Mouse (Mus musculus) MEL (cell line): ENCODE measurements around the gene Ubl3. TPM values are rescaled to one million over a fixed set of nuclear protein-coding genes. Genes with fewer than 3 reads are reported as not detected.

Source experiments
- DNase-seq: peaks from one replicate; pipeline ENCODE4 v3.0.0; 2011; ENCODE audit warnings: low read depth, low spot score
- H3K27ac ChIP-seq: 2 replicates; pipeline ENCODE4 v1.5.1; 2012; ENCODE audit warnings: low read depth, mild to moderate bottlenecking, control low read depth, low read length, moderate library complexity; ENCODE audit not compliant: control insufficient read depth
- H3K27me3 ChIP-seq, 2 experiments: fragments of 150-350 bp in 1 of 2; sonication (generic) in 1 of 2; 2 replicates each; pipeline ENCODE4 v1.6.1; 2012; ENCODE audit warnings: low read length in 2 of 2, mild to moderate bottlenecking in 2 of 2, improper control_type of control experiment in 1 of 2, moderate library complexity in 1 of 2; ENCODE audit not compliant: insufficient read depth in 2 of 2, control insufficient read depth in 1 of 2
- H3K36me3 ChIP-seq, 2 experiments: 2 replicates each; pipeline ENCODE4 v1.6.1; 2012 to 2014; ENCODE audit warnings: low read length in 2 of 2, improper control_type of control experiment in 1 of 2, inconsistent platforms in 1 of 2, mild to moderate bottlenecking in 1 of 2; ENCODE audit not compliant: insufficient read depth in 2 of 2, control insufficient read depth in 1 of 2
- H3K4me1 ChIP-seq, 2 experiments: fragments of 150-350 bp in 1 of 2; sonication (generic) in 1 of 2; 2 replicates each; pipeline ENCODE4 v1.6.1; 2012; ENCODE audit warnings: low read length in 2 of 2, improper control_type of control experiment in 1 of 2, mild to moderate bottlenecking in 1 of 2; ENCODE audit not compliant: insufficient read depth in 2 of 2, control insufficient read depth in 1 of 2
- H3K4me3 ChIP-seq, 2 experiments: fragments of 150-350 bp in 1 of 2; sonication (generic) in 1 of 2; 2 replicates each; pipeline ENCODE4 v1.5.1; 2012; ENCODE audit warnings: low read depth in 2 of 2, low read length in 2 of 2, mild to moderate bottlenecking in 2 of 2, moderate library complexity in 2 of 2, control low read depth in 1 of 2, improper control_type of control experiment in 1 of 2; ENCODE audit not compliant: control insufficient read depth in 1 of 2, insufficient read depth in 1 of 2
- H3K79me2 ChIP-seq: 2 replicates; pipeline ENCODE4 v1.6.1; 2012; ENCODE audit warnings: mild to moderate bottlenecking, low read length, moderate library complexity; ENCODE audit not compliant: control insufficient read depth, poor library complexity, insufficient read depth
- H3K9ac ChIP-seq: 2 replicates; pipeline ENCODE4 v1.6.1; 2012; ENCODE audit warnings: low read depth, mild to moderate bottlenecking, control low read depth, low read length, moderate library complexity; ENCODE audit not compliant: control insufficient read depth, poor library complexity, severe bottlenecking
- H3K9me3 ChIP-seq: fragments of 150-350 bp; sonication (generic); replicated peaks from 2 replicates; pipeline ENCODE4 v1.6.1; 2012; ENCODE audit warnings: mild to moderate bottlenecking, low read length, improper control_type of control experiment, moderate library complexity; ENCODE audit not compliant: insufficient read depth
- BHLHE40 ChIP-seq: IDR thresholded peaks from 2 replicates; pipeline ENCODE4 v1.6.1; 2012; ENCODE audit warnings: low read depth, mild to moderate bottlenecking, inconsistent platforms, low read length, improper control_type of control experiment, borderline replicate concordance
- CHD1 ChIP-seq: IDR thresholded peaks from 2 replicates; pipeline ENCODE4 v1.6.1; 2012; ENCODE audit warnings: low read depth, mild to moderate bottlenecking, inconsistent platforms, low read length, improper control_type of control experiment
- CTCF ChIP-seq, 3 experiments: IDR thresholded peaks in 2 of 3; conservative IDR thresholded peaks in 1 of 3; 2 replicates each; pipeline ENCODE4 v1.5.1; 2011 to 2012; ENCODE audit warnings: low read length in 3 of 3, low read depth in 2 of 3, mild to moderate bottlenecking in 2 of 3, improper control_type of control experiment in 1 of 3, inconsistent platforms in 1 of 3, mixed read lengths in 1 of 3, moderate library complexity in 1 of 3; ENCODE audit not compliant: control insufficient read depth in 1 of 3, insufficient read depth in 1 of 3, poor library complexity in 1 of 3, severe bottlenecking in 1 of 3
- E2F4 ChIP-seq: IDR thresholded peaks from 2 replicates; pipeline ENCODE4 v1.6.1; 2011; ENCODE audit warnings: low read depth, low read length, improper control_type of control experiment, borderline replicate concordance
- ELF1 ChIP-seq: IDR thresholded peaks from 2 replicates; pipeline ENCODE4 v1.6.1; 2014; ENCODE audit warnings: low read depth, mild to moderate bottlenecking, inconsistent platforms, low read length, improper control_type of control experiment, moderate library complexity
- EP300 ChIP-seq, 2 experiments: IDR thresholded peaks; 2 replicates each; pipeline ENCODE4 v1.6.1; 2011; ENCODE audit warnings: improper control_type of control experiment in 2 of 2, low read length in 2 of 2, low read depth in 1 of 2, mild to moderate bottlenecking in 1 of 2
- ETS1 ChIP-seq: IDR thresholded peaks from 2 replicates; pipeline ENCODE4 v1.6.1; 2012; ENCODE audit warnings: low read depth, mild to moderate bottlenecking, inconsistent platforms, low read length, improper control_type of control experiment, moderate library complexity
- GABPA ChIP-seq: IDR thresholded peaks from 2 replicates; pipeline ENCODE4 v1.6.1; 2012; ENCODE audit warnings: low read depth, mild to moderate bottlenecking, inconsistent platforms, low read length, improper control_type of control experiment, moderate library complexity
- GATA1 ChIP-seq: IDR thresholded peaks from 2 replicates; pipeline ENCODE4 v1.6.1; 2011; ENCODE audit warnings: low read depth, low read length, improper control_type of control experiment
- HCFC1 ChIP-seq: IDR thresholded peaks from 2 replicates; pipeline ENCODE4 v1.6.1; 2012; ENCODE audit warnings: low read depth, mild to moderate bottlenecking, inconsistent platforms, low read length, improper control_type of control experiment, moderate library complexity
- JUND ChIP-seq: IDR thresholded peaks from 2 replicates; pipeline ENCODE4 v1.6.1; 2011; ENCODE audit warnings: low read depth, mild to moderate bottlenecking, improper control_type of control experiment, low read length
- MAFK ChIP-seq: IDR thresholded peaks from 2 replicates; pipeline ENCODE4 v1.6.1; 2011; ENCODE audit warnings: low read depth, mild to moderate bottlenecking, low read length, improper control_type of control experiment, borderline replicate concordance
- MYB ChIP-seq: IDR thresholded peaks from 2 replicates; pipeline ENCODE4 v1.6.1; 2011; ENCODE audit warnings: mild to moderate bottlenecking, low read depth, low read length, improper control_type of control experiment
- MYC ChIP-seq: IDR thresholded peaks from 2 replicates; pipeline ENCODE4 v1.6.1; 2011; ENCODE audit warnings: low read depth, mild to moderate bottlenecking, low read length, improper control_type of control experiment, moderate library complexity
- NELFE ChIP-seq: IDR thresholded peaks from 2 replicates; pipeline ENCODE4 v1.6.1; 2011; ENCODE audit warnings: low read depth, low read length, improper control_type of control experiment
- POLR2A ChIP-seq, 2 experiments: IDR thresholded peaks; 2 replicates each; pipeline ENCODE4 v1.6.1; 2011 to 2012; ENCODE audit warnings: low read length in 2 of 2, mild to moderate bottlenecking in 2 of 2, control low read depth in 1 of 2, improper control_type of control experiment in 1 of 2, low read depth in 1 of 2, moderate library complexity in 1 of 2; ENCODE audit not compliant: control insufficient read depth in 1 of 2, insufficient read depth in 1 of 2, poor library complexity in 1 of 2
- POLR2AphosphoS2 ChIP-seq: IDR thresholded peaks from 2 replicates; pipeline ENCODE4 v1.6.1; 2011; ENCODE audit warnings: low read length, improper control_type of control experiment
- POLR2AphosphoS5 ChIP-seq: IDR thresholded peaks from 2 replicates; pipeline ENCODE4 v1.6.1; 2012; ENCODE audit warnings: low read depth, borderline replicate concordance, mild to moderate bottlenecking, inconsistent platforms, low read length, moderate library complexity, mixed read lengths
- SIN3A ChIP-seq: IDR thresholded peaks from 2 replicates; pipeline ENCODE4 v1.6.1; 2012; ENCODE audit warnings: low read length, improper control_type of control experiment, inconsistent platforms
- TAL1 ChIP-seq: IDR thresholded peaks from 2 replicates; pipeline ENCODE4 v1.6.1; 2012; ENCODE audit warnings: mild to moderate bottlenecking, inconsistent platforms, low read length, moderate library complexity, mixed read lengths
- TBP ChIP-seq: IDR thresholded peaks from 2 replicates; pipeline ENCODE4 v1.8.0; 2011; ENCODE audit warnings: low read depth, low read length, improper control_type of control experiment
- TCF12 ChIP-seq: IDR thresholded peaks from 2 replicates; pipeline ENCODE4 v1.6.1; 2014; ENCODE audit warnings: low read depth, mild to moderate bottlenecking, inconsistent platforms, low read length, improper control_type of control experiment, moderate library complexity
- UBTF ChIP-seq: IDR thresholded peaks from 2 replicates; pipeline ENCODE4 v1.6.1; 2012; ENCODE audit warnings: low read depth, mild to moderate bottlenecking, inconsistent platforms, low read length, improper control_type of control experiment, moderate library complexity, borderline replicate concordance; ENCODE audit not compliant: insufficient read depth
- USF1 ChIP-seq: IDR thresholded peaks from 2 replicates; pipeline ENCODE4 v1.6.1; 2014; ENCODE audit warnings: low read depth, mild to moderate bottlenecking, inconsistent platforms, low read length, improper control_type of control experiment, moderate library complexity
- USF2 ChIP-seq, 2 experiments: IDR thresholded peaks; 2 replicates each; pipeline ENCODE4 v1.6.1; 2011 to 2012; ENCODE audit warnings: improper control_type of control experiment in 2 of 2, low read length in 2 of 2, borderline replicate concordance in 1 of 2, inconsistent platforms in 1 of 2, low read depth in 1 of 2, mild to moderate bottlenecking in 1 of 2; ENCODE audit not compliant: insufficient read depth in 1 of 2
- ZC3H11A ChIP-seq: IDR thresholded peaks from 2 replicates; pipeline ENCODE4 v1.6.1; 2012; ENCODE audit warnings: low read depth, mild to moderate bottlenecking, inconsistent platforms, low read length, improper control_type of control experiment
- ZKSCAN1 ChIP-seq: IDR thresholded peaks from 2 replicates; pipeline ENCODE4 v1.6.1; 2012; ENCODE audit warnings: low read depth, mild to moderate bottlenecking, inconsistent platforms, low read length, improper control_type of control experiment, moderate library complexity
- ZNF384 ChIP-seq: IDR thresholded peaks from 2 replicates; pipeline ENCODE4 v1.6.1; 2012; ENCODE audit warnings: low read depth, mild to moderate bottlenecking, inconsistent platforms, low read length, improper control_type of control experiment
- polyA plus RNA-seq, 2 experiments: library from polyadenylated mRNA; stranded (reverse) in 1 of 2; unstranded in 1 of 2; fragments of >175 nt in 1 of 2; fragments of >200 nt in 1 of 2; gene quantifications; 2 replicates each; pipeline versions ENCODE4 v1.2.1 to v1.2.4; 2012; ENCODE audit warnings: low replicate concordance in 2 of 2, low read depth in 1 of 2; ENCODE audit not compliant: insufficient read length in 2 of 2, insufficient read depth in 1 of 2, missing spikeins in 1 of 2
- total RNA-seq: library from RNA; depleted of rRNA; stranded (reverse); fragments of 300-350 nt; gene quantifications from 2 replicates; pipeline ENCODE4 v1.2.3, GENCODE M21; 2012

Gene Ubl3
- total and polyA plus RNA-seq, 3 experiments, result 41.0 to 59.0 TPM; not detected in 1

DNA sequence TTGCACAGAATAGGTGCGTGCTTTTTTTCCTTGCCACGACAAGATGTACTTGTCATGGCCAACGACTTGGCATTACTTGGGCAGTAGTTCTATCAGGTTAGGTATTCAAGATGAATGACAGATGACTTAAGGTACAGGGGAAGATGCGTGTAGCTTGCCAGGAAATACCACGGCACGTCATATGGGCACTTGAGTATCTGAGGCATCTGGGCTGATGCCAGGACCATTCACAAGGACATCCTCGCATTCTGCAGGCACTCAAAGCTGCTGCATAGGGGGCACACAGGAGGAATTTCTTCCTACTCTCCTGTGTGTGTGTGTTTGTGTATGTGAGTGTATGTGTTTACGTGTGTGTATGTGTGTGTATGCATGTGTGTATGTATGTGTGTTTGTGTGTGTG lies 9.6 kb upstream of the Ubl3 start:
- Histone ChIP-seq H3K9ac (no peak overlapping the region), H3K9me3 (no peaks in the 10 kb centered on the region), H3K27ac (no peak overlapping the region), H3K36me3 (peaks cover 0 to 7% of the 10 kb centered on the region in 2 experiments; a peak in 2 of 4 replicates), H3K4me1 (peaks cover 0 to 6% of the 10 kb centered on the region in 2 experiments; a peak in 2 of 4 replicates), H3K27me3 (peaks cover 0 to 2% of the 10 kb centered on the region in 2 experiments; a peak in 3 of 4 replicates), H3K4me3 (no peak overlapping the region), H3K79me2 (no peaks in the 10 kb centered on the region)
- TF ChIP-seq BHLHE40 (no peak), SIN3A (no peak), MYC (no peak), E2F4 (no peak), ZKSCAN1 (no peak), ETS1 (no peak), MAFK (no peak), POLR2AphosphoS5 (no peak), CHD1 (no peak), HCFC1 (no peak), CTCF (IDR thresholded peaks at IDR 0.05 in 2 of 3, conservative IDR thresholded peaks at IDR 0.05 in 1 of 3; ENCODE audit: control insufficient read depth in 1 of 3, insufficient read depth in 1 of 3, low read depth in 2 of 3, low read length in 3 of 3, poor library complexity in 1 of 3, severe bottlenecking in 1 of 3) (no peak), ZC3H11A (no peak), GABPA (no peak), GATA1 (no peak), TCF12 (no peak)
- no peak for DNase-seq

DNA sequence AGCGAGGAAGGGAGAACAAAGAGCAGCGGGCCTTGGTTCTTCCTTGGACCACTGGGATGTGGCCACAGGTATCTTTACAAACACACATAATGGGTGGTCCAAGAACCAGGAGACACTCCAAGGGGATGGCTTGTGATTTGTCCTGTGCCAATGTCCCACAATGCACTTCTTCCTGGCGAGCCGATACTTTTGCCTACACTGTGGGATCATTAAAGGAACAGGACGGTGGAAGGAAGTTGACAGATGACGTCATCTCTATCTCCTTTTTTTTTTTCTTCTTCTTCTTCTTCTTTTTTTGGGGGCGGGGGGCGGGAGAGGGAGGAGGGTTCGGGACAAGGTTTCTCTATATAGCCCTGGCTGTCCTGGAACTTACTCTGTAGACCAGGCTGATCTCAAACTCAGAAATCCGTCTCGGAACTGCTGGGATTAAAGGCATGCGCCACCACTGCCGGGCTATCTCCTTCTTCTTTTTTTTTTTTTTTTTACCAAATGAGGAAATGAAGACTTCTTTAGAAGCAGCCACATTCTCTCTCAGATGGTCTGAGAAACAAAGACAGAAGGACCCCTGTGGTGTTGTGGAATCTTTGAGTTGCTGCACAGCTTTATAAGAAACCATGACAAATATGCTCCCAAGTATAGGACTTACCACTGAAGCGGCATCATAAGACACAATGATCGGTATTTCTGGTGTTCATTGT lies 6.8 kb upstream of the Ubl3 start:
- H3K9ac ChIP-seq, result peak overlapping the region; percentile 51
- H3K27me3 ChIP-seq, result no peaks in the 10 kb centered on the region; a peak in 1 of 4 replicates
- H3K27ac ChIP-seq, result no peak overlapping the region
- TF ChIP-seq TCF12 (no peak), MYB (no peak), ZKSCAN1 (no peak), E2F4 (no peak), POLR2AphosphoS2 (no peak), NELFE (no peak), MAFK (no peak), USF1 (no peak), TAL1 (no peak), CHD1 (no peak), POLR2A (IDR thresholded peaks at IDR 0.05; ENCODE audit: control insufficient read depth in 1 of 2, insufficient read depth in 1 of 2, low read depth in 1 of 2, low read length in 2 of 2, poor library complexity in 1 of 2) (no peak), TBP (no peak), SIN3A (no peak; the same call in 1 of the 2 replicates), POLR2AphosphoS5 (no peak), EP300 (IDR thresholded peaks at IDR 0.05; ENCODE audit: low read depth in 1 of 2, low read length in 2 of 2) (0 out of 4 replicates have a peak, but pooled peaks of 1 of the 2 experiments have one; percentile 42), UBTF (no peak), CTCF (IDR thresholded peaks at IDR 0.05 in 2 of 3, conservative IDR thresholded peaks at IDR 0.05 in 1 of 3; ENCODE audit: control insufficient read depth in 1 of 3, insufficient read depth in 1 of 3, low read depth in 2 of 3, low read length in 3 of 3, poor library complexity in 1 of 3, severe bottlenecking in 1 of 3) (no peak), HCFC1 (0 out of 2 replicates have a peak, but pooled peaks have one; percentile 19), USF2 (IDR thresholded peaks at IDR 0.05; ENCODE audit: borderline replicate concordance in 1 of 2, insufficient read depth in 1 of 2, low read depth in 1 of 2, low read length in 2 of 2) (no peak), ZNF384 (peak; percentile 97), BHLHE40 (no peak), JUND (no peak), ELF1 (0 out of 2 replicates have a peak, but pooled peaks have one; percentile 35)

More for the DNA sequence above, 6.8 kb upstream of the Ubl3 start:
- H3K4me1 ChIP-seq, result peaks cover 0 to 10% of the 10 kb centered on the region in 2 experiments; a peak in 3 of 4 replicates
- DNase-seq, result peak; percentile 65
- H3K9me3 ChIP-seq, result no peaks in the 10 kb centered on the region
- peak overlapping the region; percentile 52 to 53 for H3K4me3 ChIP-seq
- no peaks in the 10 kb centered on the region for H3K79me2 ChIP-seq
- peaks cover 0 to 7% of the 10 kb centered on the region in 2 experiments; a peak in 2 of 4 replicates for H3K36me3 ChIP-seq
